Mouse (Mus musculus) hindlimb bud, embryonic 11.5 days (tissue): Measurements from ENCODE around the gene Ugt1a6a.
"Not testable (repeated sequence)": the region's sequence is repeated elsewhere in the genome, so short reads cannot be mapped to it uniquely, and the experiment has no call there.

Experiments
- DNase-seq: peaks from one replicate; pipeline ENCODE4 v3.0.0-alpha.2; 2012; ENCODE audit warnings: low read depth, low spot score; ENCODE audit errors: extremely low spot score

The Ugt1a6a gene

GRCm38 (mm10) chr1:88211812-88212211 is 77.2 kb downstream of the Ugt1a6a start, which contains the start of gene Ugt1a1:
Ugt1a1 (plus strand) TSS chr1:88211959.
- DNase-seq = no peak

DNA sequence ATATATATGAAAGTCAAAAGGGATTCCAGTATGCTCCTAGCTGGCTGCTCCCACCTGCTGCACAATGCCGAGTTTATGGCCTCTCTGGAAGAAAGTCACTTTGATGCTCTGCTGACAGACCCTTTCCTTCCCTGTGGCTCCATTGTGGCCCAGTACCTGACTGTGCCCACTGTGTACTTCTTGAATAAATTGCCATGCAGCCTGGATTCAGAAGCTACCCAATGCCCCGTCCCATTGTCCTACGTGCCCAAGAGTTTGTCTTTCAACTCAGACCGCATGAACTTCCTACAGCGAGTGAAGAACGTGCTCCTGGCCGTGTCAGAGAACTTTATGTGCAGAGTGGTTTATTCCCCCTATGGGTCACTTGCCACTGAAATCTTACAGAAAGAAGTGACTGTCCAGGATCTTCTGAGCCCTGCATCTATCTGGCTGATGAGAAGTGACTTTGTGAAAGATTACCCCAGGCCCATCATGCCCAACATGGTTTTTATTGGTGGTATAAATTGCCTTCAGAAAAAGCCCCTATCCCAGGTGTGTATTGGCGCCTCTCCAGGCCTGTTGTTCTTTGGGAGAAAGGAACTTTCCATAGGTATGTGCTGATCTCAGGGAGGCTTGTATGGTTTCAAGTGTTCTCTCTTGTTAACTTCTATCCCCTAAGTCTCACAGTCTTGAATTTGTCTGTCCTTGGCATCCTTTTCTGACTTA is 77.9 kb downstream of the Ugt1a6a start:
- DNase-seq = no peak

- DNase-seq = no peak
Measured at GRCm38 (mm10) chr1:88213061-88213460, 78.5 kb downstream of the Ugt1a6a start.

- no peak for DNase-seq
Measured at GRCm38 (mm10) chr1:88213766-88214461, 79.3 kb downstream of the Ugt1a6a start.

DNA sequence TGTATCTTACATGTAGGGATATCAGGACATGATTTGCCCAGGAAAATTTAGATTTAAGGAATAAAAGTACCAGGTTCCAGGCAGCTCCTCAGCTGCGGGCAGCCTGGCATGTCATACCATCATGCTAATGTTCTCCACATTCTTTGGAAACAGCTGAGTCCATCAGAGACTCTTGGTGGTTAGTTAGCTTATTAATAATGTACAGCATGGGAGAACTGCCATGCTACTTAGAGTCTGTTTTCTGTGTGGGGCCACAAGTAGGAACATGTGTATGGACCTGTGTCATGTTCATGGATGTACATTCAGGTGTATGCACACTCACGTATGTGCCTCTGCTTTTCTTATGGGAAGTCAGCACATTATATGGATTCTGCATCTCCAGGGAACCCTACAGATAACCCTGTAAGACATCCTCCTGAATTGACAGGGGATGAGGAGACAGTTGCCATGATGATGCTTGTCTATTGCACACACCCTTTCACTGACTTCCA is 79.9 kb downstream of the Ugt1a6a start:
- DNase-seq = no peak

- no peak for DNase-seq
Measured at GRCm38 (mm10) chr1:88215466-88216380, 81.1 kb downstream of the Ugt1a6a start.

- no peak for DNase-seq
Measured at GRCm38 (mm10) chr1:88216551-88216950, 81.9 kb downstream of the Ugt1a6a start.

DNA sequence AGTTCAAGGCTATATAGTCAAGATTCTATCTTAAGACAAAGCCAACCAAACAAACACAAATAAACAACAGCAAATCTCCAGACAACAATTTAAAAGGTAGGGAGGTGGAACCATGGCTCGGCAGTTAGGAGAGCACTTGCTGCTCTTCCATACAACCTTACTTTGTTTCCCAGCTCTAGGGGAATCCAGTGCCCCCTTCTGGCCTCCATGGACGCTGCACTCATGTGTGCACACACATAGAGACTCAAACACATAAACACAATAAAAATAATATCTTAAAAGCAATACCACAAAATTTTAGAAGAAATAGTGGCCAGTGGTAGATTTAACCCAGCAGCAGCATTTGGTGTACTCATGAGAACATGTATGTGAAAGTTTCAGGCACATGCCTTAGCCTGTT is 82.5 kb downstream of the Ugt1a6a start:
- DNase-seq = no peak

GRCm38 (mm10) chr1:88217576-88217975 is 83.0 kb downstream of the Ugt1a6a start:
- no peak for DNase-seq

- DNase-seq = no peak
Measured at GRCm38 (mm10) chr1:88218051-88218450, 83.4 kb downstream of the Ugt1a6a start.

- DNase-seq = no peak
Measured at GRCm38 (mm10) chr1:88218591-88218990, 84.0 kb downstream of the Ugt1a6a start.

DNA sequence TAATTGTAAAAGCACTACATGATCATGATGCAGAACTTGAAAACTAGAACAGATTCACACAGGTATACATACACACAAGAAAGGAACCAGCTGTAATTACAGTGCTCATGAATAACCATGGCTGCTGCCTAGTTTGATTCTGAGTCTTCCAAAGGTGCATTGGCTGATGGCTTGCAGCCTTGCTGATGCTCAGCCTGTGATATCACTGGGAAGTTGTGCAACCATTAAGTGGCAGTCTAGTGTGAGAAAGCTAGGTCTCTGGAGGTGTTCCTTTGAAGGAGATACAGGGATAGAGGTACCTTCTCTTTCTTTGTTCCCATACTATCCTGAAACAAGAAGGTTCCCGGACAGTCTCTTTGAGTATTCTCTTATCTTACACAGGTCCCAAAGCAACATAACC is 84.4 kb downstream of the Ugt1a6a start:
- no peak for DNase-seq

DNA sequence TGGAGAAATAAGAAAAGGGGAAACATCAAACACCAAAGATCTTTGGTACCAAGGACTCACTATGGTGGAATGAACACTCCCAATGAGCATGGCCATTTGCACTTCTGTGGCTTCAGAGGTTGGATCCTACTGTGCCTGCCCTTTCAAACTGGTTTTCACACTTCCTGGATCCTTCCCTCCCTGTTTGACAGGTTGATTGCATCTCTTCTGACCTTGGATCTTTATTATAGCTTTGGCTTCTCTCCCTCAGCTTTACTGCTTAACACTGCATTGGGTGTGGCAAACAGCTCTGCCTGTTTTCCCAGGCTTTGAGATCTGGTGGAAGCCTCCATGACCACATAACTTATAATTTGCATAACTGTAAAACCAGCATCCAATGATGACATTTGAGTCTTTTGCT is 85.7 kb downstream of the Ugt1a6a start:
- no peak for DNase-seq

DNA sequence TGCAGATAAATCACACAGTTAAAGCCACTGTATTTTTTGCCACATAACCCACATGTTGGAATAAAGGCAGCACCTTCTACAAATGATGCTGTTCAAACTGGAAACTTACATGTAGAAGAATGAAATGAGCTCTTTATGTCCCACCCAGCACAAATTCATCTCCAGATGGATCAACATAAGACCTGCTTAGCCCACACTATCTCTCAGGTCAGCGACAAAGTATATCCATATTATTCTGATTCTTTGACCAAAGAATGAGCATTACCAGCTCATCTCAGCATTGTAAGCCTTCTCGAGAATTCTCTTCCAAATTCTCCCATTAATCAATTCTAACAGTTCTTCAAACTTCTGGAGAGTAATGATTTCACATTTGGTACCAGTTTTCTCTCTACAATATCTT is 87.6 kb downstream of the Ugt1a6a start:
- DNase-seq = no peak

- not testable (repeated sequence) for DNase-seq
Measured at GRCm38 (mm10) chr1:88223011-88223515, 88.5 kb downstream of the Ugt1a6a start.

GRCm38 (mm10) chr1:88223591-88223990 is 89.0 kb downstream of the Ugt1a6a start:
- DNase-seq = no peak

DNA sequence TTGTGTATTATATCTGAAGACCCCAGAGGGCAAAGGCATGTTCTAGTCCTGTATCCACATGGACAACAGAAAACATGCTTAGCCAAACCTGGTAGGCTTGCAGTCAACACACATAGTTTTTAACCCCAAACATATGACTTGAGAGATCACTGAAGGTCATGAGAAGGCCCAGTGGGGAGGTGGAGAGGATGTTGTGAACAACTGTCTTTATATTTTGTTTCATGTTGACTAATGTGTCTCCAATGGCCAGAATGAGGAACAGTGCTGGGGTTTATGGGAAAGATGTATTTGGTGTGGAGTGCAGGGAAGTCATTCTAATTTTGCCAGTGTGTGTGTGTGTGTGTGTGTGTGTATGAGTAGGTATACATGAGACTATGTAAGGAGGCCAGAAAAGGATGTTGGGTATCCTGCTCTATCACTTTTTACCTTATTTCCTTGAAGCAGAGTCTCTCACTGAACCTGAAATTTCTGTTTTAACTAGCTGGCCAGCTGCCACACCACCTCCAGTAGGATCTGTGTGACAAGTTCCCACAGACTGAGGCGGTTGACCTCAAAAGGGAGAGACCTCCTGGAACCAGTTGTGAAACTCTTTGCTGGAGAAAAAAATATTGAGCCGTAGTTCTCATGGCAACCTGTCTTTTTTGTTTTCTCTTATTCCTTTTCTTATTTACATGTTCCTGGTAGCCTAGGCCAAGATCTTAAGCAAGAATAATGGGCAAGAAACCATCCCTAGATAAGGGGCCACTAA is 89.6 kb downstream of the Ugt1a6a start:
- no peak for DNase-seq

DNA sequence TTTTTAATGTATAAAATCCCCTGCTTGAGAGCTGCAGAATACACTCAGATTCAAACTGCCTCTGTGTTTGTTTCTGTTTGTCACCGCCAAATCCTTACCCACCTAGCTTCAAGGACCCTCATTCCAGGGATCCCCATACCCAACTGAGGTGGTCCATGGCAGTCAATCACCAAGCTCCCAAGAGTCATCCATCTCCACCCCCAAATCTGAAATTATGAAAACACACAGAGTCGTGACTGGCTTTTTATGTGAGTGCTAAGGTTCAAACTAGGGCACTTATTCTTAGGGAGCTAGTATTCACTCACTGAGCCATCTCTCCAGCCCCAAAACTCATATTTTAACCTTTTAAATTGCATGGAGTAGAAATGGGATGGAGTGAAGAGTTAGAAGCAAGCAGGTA is 90.7 kb downstream of the Ugt1a6a start:
- not testable (repeated sequence) for DNase-seq

GRCm38 (mm10) chr1:88225741-88226140 is 91.1 kb downstream of the Ugt1a6a start:
- no peak for DNase-seq

DNA sequence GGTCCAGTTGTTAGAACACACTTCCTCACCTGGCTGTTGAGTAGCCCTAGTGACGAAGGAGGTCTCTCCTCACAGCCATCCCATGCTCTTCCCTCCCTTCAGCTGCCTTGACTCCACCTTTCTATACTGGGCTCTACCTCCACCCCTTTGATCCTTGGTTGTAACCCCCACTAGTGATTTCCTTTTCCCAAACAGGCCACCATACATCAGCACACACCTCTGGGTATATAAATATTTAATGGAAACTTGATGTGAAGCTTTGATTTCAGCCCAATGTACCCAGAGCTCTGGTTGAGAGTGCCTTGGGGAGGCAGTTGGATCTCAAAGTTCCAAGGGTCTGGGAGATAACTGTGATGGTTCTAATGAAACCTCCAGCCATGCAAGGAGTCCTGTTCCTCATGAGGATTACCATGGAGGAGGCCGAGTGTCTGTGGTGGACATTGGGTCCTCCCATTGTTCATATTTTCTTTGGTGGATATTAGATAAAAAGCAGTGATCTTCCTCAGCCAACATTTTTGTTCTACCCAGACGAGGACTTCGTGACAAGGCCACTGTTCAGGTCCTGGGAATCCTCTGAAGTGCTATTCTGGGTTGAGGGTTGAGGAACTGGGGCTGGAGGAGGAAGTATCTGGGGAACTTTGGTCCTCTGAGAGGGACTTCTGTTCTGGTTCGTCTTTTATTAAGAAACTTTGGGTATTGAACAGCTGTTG is 92.2 kb downstream of the Ugt1a6a start, which contains the start of gene Mroh2a:
Mroh2a (plus strand) TSS at position 317 of the 710 bp plus-strand sequence.
- no peak for DNase-seq
